Mouse (Mus musculus) spleen, adult 12 weeks (tissue): ENCODE measurements around the gene Rasa2.
A peak's percentile ranks its signal among the peaks of the same experiment; 100 is the strongest.

ENCODE experiments used
- DNase-seq: peaks from one replicate; pipeline ENCODE4 v3.0.0; 2022; ENCODE audit warnings: low spot score

Gene Rasa2

DNA sequence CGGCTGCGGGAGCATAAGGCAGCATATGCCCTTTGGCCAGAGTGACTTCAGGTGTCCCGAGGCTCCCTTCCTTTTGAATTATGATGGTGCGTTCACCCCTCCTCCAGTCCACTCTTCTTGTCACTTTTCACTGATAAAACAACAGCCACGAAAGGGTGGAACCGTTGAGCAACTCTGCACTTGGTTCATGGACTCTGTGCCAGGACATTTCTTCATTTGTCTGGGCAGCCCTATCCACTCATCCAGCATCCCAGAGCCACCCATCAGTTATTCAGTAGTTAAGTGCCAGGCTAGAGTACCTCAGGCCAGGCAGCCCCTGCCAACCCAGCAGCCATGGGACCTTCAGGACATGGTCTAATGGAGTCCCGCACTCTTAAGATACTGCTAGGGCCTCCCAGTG, 7.1 kb upstream of the Rasa2 start:
- no peak for DNase-seq

DNA sequence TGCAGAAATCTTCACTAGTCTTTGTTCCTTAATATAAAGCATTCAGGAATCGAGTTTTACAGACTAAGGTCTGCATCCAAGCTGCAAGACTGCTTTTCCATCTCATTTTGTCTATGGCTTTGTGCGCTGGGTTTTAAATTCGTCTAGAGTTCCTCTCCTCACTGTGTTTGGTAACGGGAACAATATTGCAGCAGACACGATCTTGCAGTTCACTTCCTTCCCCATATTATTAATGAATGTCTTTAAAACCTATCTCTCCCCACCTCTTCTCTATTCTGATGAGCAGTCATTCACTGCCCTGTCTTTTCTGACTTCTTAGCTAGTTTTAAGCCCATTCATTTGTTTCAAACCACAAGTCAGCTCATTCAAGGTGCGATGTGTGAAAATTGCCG, 5.7 kb upstream of the Rasa2 start:
- DNase-seq: no peak

GRCm38 (mm10) chr9:96636423-96637156, 5.2 kb upstream of the Rasa2 start:
- DNase-seq: no peak

- DNase-seq: no peak
These were observed 4.5 kb upstream of the Rasa2 start for GRCm38 (mm10) chr9:96635899-96636298.

DNA sequence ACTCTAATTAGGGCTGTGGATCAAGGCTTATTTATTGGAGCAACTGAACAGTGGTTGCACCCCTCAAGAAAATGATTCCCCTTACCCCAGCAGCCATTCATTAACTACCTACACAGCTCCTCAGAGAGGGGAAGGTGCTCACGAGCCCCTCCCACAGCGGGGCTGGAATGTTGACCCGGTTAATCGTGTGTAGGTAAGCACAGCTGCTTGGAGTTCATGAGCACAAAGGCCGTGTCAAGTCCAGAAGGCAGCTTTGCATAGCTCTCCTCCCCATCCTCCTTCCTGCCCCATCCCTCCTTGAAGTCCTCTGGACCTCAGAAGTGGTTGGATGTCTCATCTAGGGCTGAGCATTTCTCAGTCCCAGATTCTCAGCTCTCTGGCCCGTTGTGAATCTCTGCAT, 3.8 kb upstream of the Rasa2 start:
- no peak for DNase-seq

- no peak for DNase-seq
These were observed 2.4 kb upstream of the Rasa2 start for GRCm38 (mm10) chr9:96633771-96634170.

DNA sequence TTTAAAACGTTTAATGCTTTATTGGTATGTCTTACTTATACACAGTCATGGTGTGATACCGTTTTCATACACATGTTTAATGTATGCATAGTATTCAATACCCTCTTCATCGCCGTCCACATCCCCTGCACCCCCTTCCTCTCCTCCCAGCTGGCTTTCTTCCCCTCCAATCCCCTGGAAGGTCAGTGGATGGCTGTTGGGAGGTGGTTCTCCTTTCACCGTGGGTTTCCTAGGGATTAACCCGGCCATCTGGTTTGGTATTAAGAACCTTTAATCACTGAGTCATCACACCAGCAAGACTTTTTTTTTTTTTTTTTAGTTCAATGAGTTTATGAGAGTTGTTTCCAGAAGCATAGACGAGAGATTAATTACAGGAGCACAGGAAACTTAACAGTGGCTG, 1.3 kb upstream of the Rasa2 start:
- no peak for DNase-seq

- DNase-seq: no peak
These were observed 765 bp upstream of the Rasa2 start for GRCm38 (mm10) chr9:96632073-96632690.

DNA sequence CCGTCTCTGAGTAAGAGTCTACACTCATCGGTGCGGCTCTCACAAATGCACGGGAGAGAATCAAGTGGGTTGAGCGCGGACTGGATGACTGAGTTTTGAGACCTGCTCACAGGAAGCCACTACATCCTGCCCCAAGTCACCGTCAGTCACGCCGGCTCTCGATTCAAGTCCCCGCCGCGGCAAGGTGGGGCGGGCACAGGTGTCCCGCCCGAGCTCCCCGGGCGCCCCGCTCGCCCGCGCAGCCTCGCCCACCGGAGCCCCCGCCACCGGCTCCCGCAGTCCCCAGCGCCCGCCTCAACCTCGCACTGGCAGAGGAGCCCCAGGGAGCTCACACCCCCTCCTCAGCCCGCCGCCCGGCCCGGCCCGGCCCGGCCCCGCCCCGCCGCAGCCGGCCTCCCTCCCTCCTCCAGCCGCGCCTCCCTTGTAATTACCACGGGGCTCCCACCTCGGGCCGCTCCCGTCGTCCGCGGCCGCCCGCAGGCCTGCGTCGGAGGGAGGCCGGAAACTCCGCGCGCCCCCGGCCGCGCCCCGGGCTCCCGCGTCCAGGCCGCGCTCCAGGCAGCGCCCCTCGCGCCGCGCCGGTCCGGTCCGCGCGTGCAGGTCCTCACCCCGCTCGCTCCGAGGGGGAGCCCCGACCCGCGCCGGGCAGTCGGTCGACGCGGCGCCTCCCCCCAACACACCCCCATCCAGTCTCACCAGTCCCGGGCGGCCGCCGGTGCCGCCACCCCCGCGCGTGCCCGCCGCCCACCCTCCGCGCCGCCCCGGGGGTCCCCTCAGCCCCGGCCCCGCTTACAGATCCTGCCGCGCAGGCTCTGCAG, 637 bp downstream of the Rasa2 start:
- DNase-seq: peak; percentile 50

GRCm38 (mm10) chr9:96629151-96629550, 2.3 kb downstream of the Rasa2 start:
- no peak for DNase-seq

DNA sequence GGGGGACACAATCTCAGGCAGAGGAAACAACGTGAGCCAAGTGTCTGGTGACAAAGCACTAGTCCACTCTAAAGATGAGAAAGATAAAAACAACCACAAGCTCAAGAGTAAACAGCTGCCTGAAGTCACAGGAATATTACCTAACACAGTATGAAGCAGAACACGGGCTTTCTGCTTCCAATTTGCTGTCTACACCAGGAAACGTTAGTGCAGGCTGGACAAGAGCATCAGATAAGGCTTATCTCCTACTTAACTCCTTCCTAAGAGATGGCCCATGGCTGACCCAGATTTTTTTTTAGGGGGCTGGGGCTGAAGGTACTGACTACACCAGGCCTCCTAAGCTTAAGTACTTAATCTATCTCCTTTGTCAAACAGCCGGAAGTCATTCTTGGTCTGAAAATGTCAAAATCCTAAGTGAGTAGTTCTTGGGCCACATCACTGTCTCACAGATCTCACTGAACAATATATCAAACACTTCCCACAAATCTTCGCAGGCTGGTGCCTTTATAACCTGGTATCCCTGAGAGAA, 3.8 kb downstream of the Rasa2 start:
- no peak for DNase-seq

- DNase-seq: no peak
These were observed 4.4 kb downstream of the Rasa2 start for GRCm38 (mm10) chr9:96627042-96627441.

DNA sequence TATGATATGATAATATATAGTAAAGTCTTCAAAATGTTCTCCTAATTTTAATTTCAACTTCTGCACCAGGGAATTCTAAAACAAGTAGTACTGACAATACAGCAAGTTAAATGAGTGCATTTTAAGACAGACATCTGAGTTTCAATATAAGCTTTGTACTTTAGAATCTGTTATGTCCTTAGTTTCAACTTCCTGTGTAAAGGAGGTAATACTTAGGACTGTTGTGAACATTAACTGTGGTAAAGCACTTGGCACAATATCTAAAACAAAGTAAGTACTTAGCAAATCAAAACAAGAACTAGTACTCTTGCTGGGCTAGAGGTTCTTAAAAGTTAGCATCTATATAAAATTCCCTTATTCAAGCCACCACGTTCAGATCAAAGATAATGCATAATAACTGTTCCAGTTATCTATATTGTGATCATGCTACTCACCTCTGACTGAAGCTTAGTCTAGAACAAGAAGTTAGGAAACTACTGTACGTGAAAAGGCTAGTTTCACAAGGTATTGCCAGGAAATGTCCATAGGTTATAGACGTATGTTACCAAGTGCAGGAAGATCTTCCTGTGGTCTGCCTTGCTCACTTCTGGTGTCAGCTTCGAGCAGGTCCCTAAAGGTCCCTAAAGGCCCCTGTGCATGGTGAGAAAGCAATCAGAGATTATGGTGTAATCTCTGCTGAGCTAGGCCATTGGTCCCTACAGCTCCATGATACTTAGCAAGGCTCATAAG, 12.8 kb downstream of the Rasa2 start:
- DNase-seq: no peak

DNA sequence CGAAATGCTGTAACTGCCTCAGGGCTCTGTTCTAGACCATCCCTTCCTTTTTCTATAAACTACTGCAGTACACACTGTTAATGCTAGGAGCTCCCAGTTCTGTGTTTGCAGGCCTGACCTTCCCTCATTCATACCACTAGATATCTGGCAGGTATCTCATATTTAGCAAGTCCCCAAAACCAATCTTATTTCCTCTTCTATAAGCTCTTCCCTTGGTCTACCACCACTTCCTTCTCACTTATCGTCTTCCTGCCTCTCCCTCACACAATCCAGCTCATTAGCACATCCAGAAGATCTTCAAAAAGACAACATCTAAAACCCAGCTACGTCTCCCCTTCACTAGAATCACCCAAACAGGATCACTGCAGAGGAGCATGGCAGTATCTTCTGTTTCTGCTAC, 19.1 kb downstream of the Rasa2 start:
- DNase-seq: no peak

- no peak for DNase-seq
These were observed 19.6 kb downstream of the Rasa2 start for GRCm38 (mm10) chr9:96611693-96612293.

GRCm38 (mm10) chr9:96610813-96611212, 20.6 kb downstream of the Rasa2 start:
- no peak for DNase-seq

- DNase-seq: no peak
These were observed 28.0 kb downstream of the Rasa2 start for GRCm38 (mm10) chr9:96603416-96603815.

DNA sequence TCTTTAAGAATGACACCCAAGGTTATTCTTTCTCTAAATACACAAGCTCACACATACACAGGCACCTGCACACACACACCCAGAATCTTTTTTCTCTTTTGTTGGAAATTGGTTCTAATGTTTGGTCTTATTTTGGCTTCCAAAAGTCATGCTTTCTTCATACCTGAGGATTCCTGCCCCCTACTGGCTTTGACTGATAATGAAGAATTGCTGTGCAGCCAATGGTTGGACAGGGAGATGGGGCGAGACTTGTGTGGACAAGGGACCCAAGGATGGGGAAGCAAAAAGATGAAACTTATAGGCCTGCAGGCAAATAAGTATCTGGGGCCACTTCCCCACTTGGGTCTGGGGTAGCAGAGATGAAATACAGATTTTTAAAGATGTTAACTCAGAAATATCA, 33.5 kb downstream of the Rasa2 start:
- no peak for DNase-seq

DNA sequence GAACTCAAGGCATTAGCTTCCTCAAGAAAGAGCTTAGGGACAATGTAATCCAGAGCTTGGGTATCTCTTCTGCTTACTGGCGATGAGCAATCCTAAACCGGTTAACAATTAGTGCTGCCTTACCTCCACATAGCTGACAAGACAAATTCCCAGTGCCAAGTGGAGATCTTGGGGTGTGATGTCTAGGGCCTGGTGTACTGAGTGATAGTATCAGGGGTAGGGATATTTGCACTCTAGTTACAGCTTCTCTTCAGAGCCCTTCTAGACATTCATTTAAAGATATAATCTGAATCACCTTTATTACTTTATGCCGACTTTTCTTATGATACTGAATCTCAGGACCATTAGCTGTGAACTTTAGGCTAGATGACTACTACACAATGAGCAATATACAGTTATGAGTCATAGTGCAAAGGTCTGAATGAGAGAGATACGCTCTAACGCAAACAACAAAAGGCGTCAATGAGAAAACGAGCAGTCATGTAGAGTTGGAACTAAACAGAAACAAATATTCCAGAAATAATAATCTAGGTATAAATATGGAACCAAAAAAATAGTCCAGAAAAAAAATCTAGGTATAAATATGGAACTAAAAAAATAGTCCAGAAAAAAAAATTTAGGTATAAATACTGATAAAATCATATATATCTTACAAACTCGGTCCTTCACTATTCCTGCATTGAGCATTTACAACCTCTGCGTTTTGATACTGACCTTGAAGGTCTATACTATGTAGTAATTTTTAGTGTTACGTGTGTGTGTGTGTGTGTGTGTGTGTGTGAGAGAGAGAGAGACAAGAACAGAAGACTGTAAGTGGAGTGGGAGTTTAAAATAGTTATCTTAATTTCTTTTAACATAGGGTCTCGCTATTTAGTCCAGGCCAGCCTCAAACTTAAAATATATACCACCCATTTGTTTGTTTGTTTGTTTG, 38.5 kb downstream of the Rasa2 start:
- DNase-seq: no peak

GRCm38 (mm10) chr9:96589346-96589745, 42.1 kb downstream of the Rasa2 start:
- DNase-seq: no peak

DNA sequence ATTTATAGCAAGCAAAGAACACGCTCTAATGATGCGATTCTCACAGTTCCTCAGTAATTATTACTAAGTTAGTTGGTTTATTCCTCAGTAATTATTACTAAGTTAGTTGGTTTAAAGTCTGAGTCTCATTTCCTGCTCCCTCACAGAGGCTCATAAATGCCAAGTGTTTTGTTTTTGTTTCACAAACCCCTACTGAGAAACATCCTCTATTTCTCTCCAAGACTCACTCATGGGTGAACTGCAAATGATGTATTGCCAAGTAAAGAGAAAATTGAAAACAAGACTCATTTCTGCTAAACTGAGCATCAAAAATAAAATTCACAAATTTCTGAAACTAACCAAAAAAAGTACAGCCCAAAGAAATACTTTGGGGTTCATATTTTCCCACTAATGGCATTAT, 47.9 kb downstream of the Rasa2 start:
- no peak for DNase-seq
